Mouse (Mus musculus) embryonic facial prominence, embryonic 15.5 days (tissue): Measurements from ENCODE around the gene Chst5. TPM values are rescaled to one million over a fixed set of nuclear protein-coding genes. Genes with fewer than 3 reads are reported as not detected.

Experiments
- ATAC-seq: fragments of 200-750 bp; cut with Nextera tagmentation; 2 replicates; pipeline ENCODE4 v1.8.0; 2017; ENCODE audit warnings: low read depth, moderate TSS enrichment; ENCODE audit not compliant: insufficient number of reproducible peaks, low FRiP score, low TSS enrichment
- H3K27ac ChIP-seq: fragments of 300-500 bp; sonication (generic); replicated peaks from 2 replicates; pipeline ENCODE4 v1.5.1; 2015; ENCODE audit warnings: mild to moderate bottlenecking, inconsistent platforms
- H3K27me3 ChIP-seq: fragments of 300-500 bp; sonication (generic); 2 replicates; pipeline ENCODE4 v1.6.1; 2015; ENCODE audit warnings: inconsistent platforms
- H3K36me3 ChIP-seq: fragments of 300-500 bp; sonication (generic); 2 replicates; pipeline ENCODE4 v1.6.1; 2015; ENCODE audit warnings: mild to moderate bottlenecking, inconsistent platforms
- H3K4me1 ChIP-seq: fragments of 300-500 bp; sonication (generic); 2 replicates; pipeline ENCODE4 v1.6.1; 2015; ENCODE audit warnings: inconsistent platforms
- H3K4me2 ChIP-seq: fragments of 300-500 bp; sonication (generic); replicated peaks from 2 replicates; pipeline ENCODE4 v1.6.1; 2015; ENCODE audit warnings: mild to moderate bottlenecking, inconsistent platforms
- H3K4me3 ChIP-seq: fragments of 300-500 bp; sonication (generic); replicated peaks from 2 replicates; pipeline ENCODE4 v1.5.1; 2015; ENCODE audit warnings: mild to moderate bottlenecking, inconsistent platforms
- H3K9ac ChIP-seq: fragments of 300-500 bp; sonication (generic); 2 replicates; pipeline ENCODE4 v1.6.1; 2015; ENCODE audit warnings: inconsistent platforms
- H3K9me3 ChIP-seq: fragments of 300-500 bp; sonication (generic); replicated peaks from 2 replicates; pipeline ENCODE4 v1.6.1; 2016; ENCODE audit warnings: inconsistent platforms
- WGBS: fragments of 180-500 bp; shearing (Covaris S2); methylation state at CpG from one replicate; pipeline ENCODE4 v1.1.7; 2015; 5-methylcytosine and 5-hydroxymethylcytosine counted together
- polyA plus RNA-seq: library from polyadenylated mRNA; unstranded; fragments of >200 nt; fragmentation: Nextera tagmentation; extraction: Ambion mirVana; gene quantifications from 2 replicates; pipeline ENCODE4 v1.2.1, GENCODE M21; 2015

The Chst5 gene
- polyA plus RNA-seq, 1 experiment from 2014 or later = 5.8 TPM

DNA sequence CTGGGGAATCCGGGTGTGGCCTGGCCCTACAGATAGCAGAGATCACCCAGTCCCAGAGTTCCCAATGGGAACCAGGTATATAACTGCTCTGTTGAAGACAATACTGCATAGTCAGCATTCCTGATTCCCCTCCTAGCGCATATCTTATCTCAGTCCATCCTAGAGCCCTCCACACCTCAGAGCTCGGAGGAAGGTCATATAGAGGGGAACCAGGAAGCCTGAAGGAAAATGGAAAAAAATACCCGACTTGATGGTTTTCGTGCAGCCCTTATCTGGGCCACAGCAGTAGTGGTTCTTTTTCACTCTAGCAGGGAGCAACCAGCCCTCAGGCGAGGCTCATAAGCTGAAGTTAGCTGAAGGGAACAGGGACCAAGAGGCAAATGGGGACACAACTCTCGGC is 14.7 kb upstream of the Chst5 start:
- H3K36me3 ChIP-seq = no peaks in the 10 kb centered on the region
- no peak overlapping the region for H3K4me3 ChIP-seq
- no peak overlapping the region for H3K27ac ChIP-seq
- no peaks in the 10 kb centered on the region for H3K27me3 ChIP-seq
- H3K9me3 ChIP-seq = no peaks in the 10 kb centered on the region
- ATAC-seq = no peak; the same call in 1 of the 2 replicates
- H3K9ac ChIP-seq = no peak overlapping the region
- 77% methylated on average over 7 of the region's 7 CpGs for WGBS
- H3K4me1 ChIP-seq = no peaks in the 10 kb centered on the region
- no peak overlapping the region for H3K4me2 ChIP-seq

- peaks cover 2% of the 10 kb centered on the region; the same call in 1 of the 2 replicates for H3K36me3 ChIP-seq
- no peaks in the 10 kb centered on the region for H3K4me1 ChIP-seq
- no peak overlapping the region for H3K4me3 ChIP-seq
- no peak overlapping the region for H3K9ac ChIP-seq
- no peak overlapping the region for H3K27ac ChIP-seq
- no peaks in the 10 kb centered on the region for H3K9me3 ChIP-seq
- ATAC-seq = no peak
- no peak overlapping the region for H3K4me2 ChIP-seq
- H3K27me3 ChIP-seq = no peaks in the 10 kb centered on the region
- WGBS = 20% methylated on average over 10 of the region's 10 CpGs
Measured at GRCm38 (mm10) chr8:111923383-111923804, 13.1 kb upstream of the Chst5 start.

GRCm38 (mm10) chr8:111920971-111921370 is 10.7 kb upstream of the Chst5 start:
- peaks cover 6% of the 10 kb centered on the region; the same call in 1 of the 2 replicates for H3K36me3 ChIP-seq
- H3K27me3 ChIP-seq = no peaks in the 10 kb centered on the region
- WGBS = 68% methylated on average over 4 of the region's 4 CpGs
- no peak overlapping the region for H3K4me3 ChIP-seq
- no peaks in the 10 kb centered on the region for H3K9me3 ChIP-seq
- no peak overlapping the region for H3K27ac ChIP-seq
- H3K4me1 ChIP-seq = no peaks in the 10 kb centered on the region
- no peak overlapping the region for H3K4me2 ChIP-seq
- H3K9ac ChIP-seq = no peak overlapping the region
- ATAC-seq = no peak

GRCm38 (mm10) chr8:111919663-111920062 is 9.4 kb upstream of the Chst5 start:
- ATAC-seq = no peak
- Histone ChIP-seq H3K9me3 (no peaks in the 10 kb centered on the region), H3K36me3 (peaks cover 6% of the 10 kb centered on the region; the same call in 1 of the 2 replicates), H3K27ac (no peak overlapping the region), H3K9ac (no peak overlapping the region), H3K4me1 (peaks cover 5% of the 10 kb centered on the region; the same call in 1 of the 2 replicates), H3K4me2 (no peak overlapping the region), H3K27me3 (no peaks in the 10 kb centered on the region), H3K4me3 (no peak overlapping the region)
- 80% methylated on average over 2 of the region's 2 CpGs for WGBS

DNA sequence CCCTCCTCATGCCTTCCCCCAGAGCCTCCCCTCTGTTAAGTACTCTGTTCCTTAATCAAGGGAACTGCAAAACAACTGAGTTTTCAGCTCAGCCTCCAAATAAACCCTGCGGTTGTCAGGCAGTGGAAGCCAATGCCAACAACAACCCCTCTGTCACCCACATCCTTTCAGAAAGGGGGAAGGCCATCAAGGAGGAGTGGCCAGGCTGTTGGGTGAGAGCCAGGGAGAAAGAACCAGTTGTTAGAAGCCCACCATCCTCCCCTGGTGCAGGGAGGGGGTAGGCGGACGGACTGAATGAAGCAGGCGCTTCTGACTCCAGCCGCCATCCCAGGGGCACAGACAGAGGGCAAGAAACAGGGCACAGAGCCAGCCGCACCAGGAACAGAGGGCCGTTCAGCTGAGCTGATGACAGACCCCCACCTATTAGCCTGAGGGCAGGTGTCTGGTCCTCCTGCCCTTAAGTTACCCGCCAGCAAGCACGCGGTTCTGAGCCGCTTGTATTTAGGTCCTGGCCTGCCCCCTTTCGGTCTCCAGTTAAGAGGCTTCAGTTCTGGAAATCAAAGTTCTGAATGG is 2.7 kb upstream of the Chst5 start:
- H3K36me3 ChIP-seq = no peaks in the 10 kb centered on the region
- ATAC-seq = peak; percentile 78
- H3K9me3 ChIP-seq = no peaks in the 10 kb centered on the region
- H3K4me1 ChIP-seq = peaks cover 41% of the 10 kb centered on the region
- no peak overlapping the region for H3K27ac ChIP-seq
- 0 out of 2 replicates have a peak overlapping the region, but pooled peaks have one; percentile 19 for H3K4me2 ChIP-seq
- H3K27me3 ChIP-seq = peaks cover 9% of the 10 kb centered on the region
- WGBS = 28% methylated on average over 12 of the region's 12 CpGs
- no peak overlapping the region for H3K9ac ChIP-seq
- H3K4me3 ChIP-seq = no peak overlapping the region

GRCm38 (mm10) chr8:111911572-111911971 is 1.3 kb upstream of the Chst5 start:
- H3K4me3 ChIP-seq = no peak overlapping the region
- no peaks in the 10 kb centered on the region for H3K36me3 ChIP-seq
- peaks cover 41% of the 10 kb centered on the region for H3K4me1 ChIP-seq
- H3K9ac ChIP-seq = no peak overlapping the region
- no peaks in the 10 kb centered on the region for H3K9me3 ChIP-seq
- H3K27me3 ChIP-seq = peaks cover 9% of the 10 kb centered on the region
- no peak overlapping the region for H3K27ac ChIP-seq
- WGBS = 27% methylated on average over 7 of the region's 7 CpGs
- ATAC-seq = no peak
- no peak overlapping the region for H3K4me2 ChIP-seq

GRCm38 (mm10) chr8:111905500-111906121 is 4.6 kb downstream of the Chst5 start:
- Histone ChIP-seq H3K4me2 (no peak overlapping the region), H3K9ac (no peak overlapping the region), H3K36me3 (no peaks in the 10 kb centered on the region), H3K4me1 (peaks cover 16% of the 10 kb centered on the region), H3K27me3 (peaks cover 7% of the 10 kb centered on the region), H3K4me3 (no peak overlapping the region), H3K27ac (0 out of 2 replicates have a peak overlapping the region, but pooled peaks have one; percentile 11), H3K9me3 (no peaks in the 10 kb centered on the region)
- no peak for ATAC-seq
- 48% methylated on average over 7 of the region's 8 CpGs for WGBS

GRCm38 (mm10) chr8:111902080-111902479 is 8.2 kb downstream of the Chst5 start:
- no peaks in the 10 kb centered on the region for H3K27me3 ChIP-seq
- H3K9ac ChIP-seq = no peak overlapping the region
- H3K27ac ChIP-seq = no peak overlapping the region
- H3K9me3 ChIP-seq = no peaks in the 10 kb centered on the region
- H3K4me1 ChIP-seq = peaks cover 3% of the 10 kb centered on the region; the same call in 1 of the 2 replicates
- 9% methylated on average over 5 of the region's 5 CpGs for WGBS
- ATAC-seq = peak; percentile 73
- no peak overlapping the region for H3K4me2 ChIP-seq
- H3K4me3 ChIP-seq = no peak overlapping the region
- H3K36me3 ChIP-seq = no peaks in the 10 kb centered on the region

- WGBS = 34% methylated on average over 10 of the region's 10 CpGs
- Histone ChIP-seq H3K9ac (no peak overlapping the region), H3K4me1 (peaks cover 3% of the 10 kb centered on the region; the same call in 1 of the 2 replicates), H3K36me3 (no peaks in the 10 kb centered on the region), H3K4me3 (no peak overlapping the region), H3K27me3 (no peaks in the 10 kb centered on the region), H3K9me3 (no peaks in the 10 kb centered on the region), H3K27ac (no peak overlapping the region), H3K4me2 (no peak overlapping the region)
- ATAC-seq = no peak
Measured at GRCm38 (mm10) chr8:111898586-111898985, 11.7 kb downstream of the Chst5 start.

DNA sequence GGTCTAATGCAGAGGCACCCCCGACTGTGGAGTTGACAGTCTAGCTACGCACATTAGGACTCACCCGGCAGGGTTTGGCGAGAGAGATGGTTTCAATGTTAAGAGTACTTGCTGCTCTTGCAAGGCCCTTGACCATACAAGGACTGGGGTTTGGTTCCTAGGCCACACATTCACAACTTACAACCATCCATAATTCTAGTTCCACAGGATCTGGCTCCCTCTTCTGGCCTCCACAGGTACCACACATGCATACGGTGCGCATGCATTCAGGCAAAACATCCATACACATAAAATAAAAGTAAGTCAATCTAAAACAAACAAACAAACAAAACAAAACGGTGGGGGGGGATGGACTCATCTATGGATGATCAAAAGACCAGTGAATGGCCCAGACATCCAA is 15.3 kb downstream of the Chst5 start:
- peaks cover 22% of the 10 kb centered on the region for H3K27me3 ChIP-seq
- no peaks in the 10 kb centered on the region for H3K9me3 ChIP-seq
- WGBS = 85% methylated on average over 7 of the region's 7 CpGs
- H3K4me3 ChIP-seq = no peak overlapping the region
- no peak overlapping the region for H3K27ac ChIP-seq
- ATAC-seq = no peak
- H3K9ac ChIP-seq = no peak overlapping the region
- peaks cover 8% of the 10 kb centered on the region for H3K4me1 ChIP-seq
- no peak overlapping the region for H3K4me2 ChIP-seq
- no peaks in the 10 kb centered on the region for H3K36me3 ChIP-seq

GRCm38 (mm10) chr8:111892615-111893014 is 17.6 kb downstream of the Chst5 start:
- H3K36me3 ChIP-seq = no peaks in the 10 kb centered on the region
- ATAC-seq = no peak
- no peak overlapping the region for H3K9ac ChIP-seq
- H3K27me3 ChIP-seq = peaks cover 32% of the 10 kb centered on the region
- no peak overlapping the region for H3K4me2 ChIP-seq
- 53% methylated on average over 5 of the region's 5 CpGs for WGBS
- H3K9me3 ChIP-seq = no peaks in the 10 kb centered on the region
- peaks cover 18% of the 10 kb centered on the region for H3K4me1 ChIP-seq
- H3K4me3 ChIP-seq = no peak overlapping the region
- no peak overlapping the region for H3K27ac ChIP-seq

- no peak overlapping the region for H3K27ac ChIP-seq
- H3K4me3 ChIP-seq = no peak overlapping the region
- WGBS = 17% methylated on average over 8 of the region's 8 CpGs
- H3K27me3 ChIP-seq = peaks cover 32% of the 10 kb centered on the region
- no peak overlapping the region for H3K9ac ChIP-seq
- peaks cover 18% of the 10 kb centered on the region for H3K4me1 ChIP-seq
- no peaks in the 10 kb centered on the region for H3K36me3 ChIP-seq
- ATAC-seq = no peak
- no peaks in the 10 kb centered on the region for H3K9me3 ChIP-seq
- no peak overlapping the region for H3K4me2 ChIP-seq
Measured at GRCm38 (mm10) chr8:111891983-111892382, 18.3 kb downstream of the Chst5 start.
